Mouse (Mus musculus) limb, embryonic 10.5 days (tissue): Measurements from ENCODE around the gene Gorab. TPM values are rescaled to one million over a fixed set of nuclear protein-coding genes. Genes with fewer than 3 reads are reported as not detected.

Experiments
- DNase-seq: peaks from one replicate; pipeline ENCODE4 v3.0.0-alpha.2; 2017; ENCODE audit warnings: low spot score
- H3K27ac ChIP-seq: fragments of 300-500 bp; sonication (generic); 2 replicates; pipeline ENCODE4 v1.5.1; 2016; ENCODE audit warnings: mild to moderate bottlenecking
- H3K27me3 ChIP-seq: fragments of 300-500 bp; sonication (generic); 2 replicates; pipeline ENCODE4 v1.6.1; 2016; ENCODE audit warnings: low read depth, mild to moderate bottlenecking; ENCODE audit not compliant: poor library complexity, severe bottlenecking
- H3K36me3 ChIP-seq: fragments of 300-500 bp; sonication (generic); 2 replicates; pipeline ENCODE4 v1.6.1; 2016; ENCODE audit warnings: mild to moderate bottlenecking, moderate library complexity
- H3K4me1 ChIP-seq: fragments of 300-500 bp; sonication (generic); 2 replicates; pipeline ENCODE4 v1.6.1; 2016
- H3K4me3 ChIP-seq: fragments of 300-500 bp; sonication (generic); 2 replicates; pipeline ENCODE4 v1.5.1; 2016; ENCODE audit warnings: mild to moderate bottlenecking, moderate library complexity
- H3K9me3 ChIP-seq: fragments of 300-500 bp; sonication (generic); replicated peaks from 2 replicates; pipeline ENCODE4 v1.6.1; 2016; ENCODE audit warnings: mild to moderate bottlenecking
- WGBS: fragments of 180-500 bp; shearing (Covaris S2); methylation state at CpG from one replicate; pipeline ENCODE4 v1.1.7; 2016; 5-methylcytosine and 5-hydroxymethylcytosine counted together
- polyA plus RNA-seq: library from polyadenylated mRNA; unstranded; fragments of >200 nt; fragmentation: Nextera tagmentation; extraction: Ambion mirVana; gene quantifications from 2 replicates; pipeline ENCODE4 v1.2.1, GENCODE M21; 2016

The Gorab gene
- 26.3 and 34.3 TPM in 2 replicates for polyA plus RNA-seq

GRCm38 (mm10) chr1:163403498-163404126, at the start of gene Gorab:
Gene Gorab, minus strand, starts transcription at chr1:163403669.
- H3K27me3 ChIP-seq = no peaks in the 10 kb centered on the region
- peak within 1 kb of the TSS; percentile 89 for H3K4me3 ChIP-seq
- H3K9me3 ChIP-seq = no peaks in the 10 kb centered on the region
- H3K36me3 ChIP-seq = no peaks in the 10 kb centered on the region
- peak within 1 kb of the TSS; percentile 99 for H3K27ac ChIP-seq
- H3K4me1 ChIP-seq = peaks cover 28% of the 10 kb centered on the region
- WGBS = under 1% methylated on average over 28 of the region's 28 CpGs
- DNase-seq = peak; percentile 98

GRCm38 (mm10) chr1:163443832-163444231, 40.4 kb upstream of the Gorab start:
- peak; percentile 74 for DNase-seq
- H3K36me3 ChIP-seq = no peaks in the 10 kb centered on the region
- H3K9me3 ChIP-seq = no peaks in the 10 kb centered on the region
- H3K27ac ChIP-seq = peak overlapping the region; percentile 81
- 3% methylated on average over 3 of the region's 3 CpGs for WGBS
- peak overlapping the region; percentile 6; the same call in 1 of the 2 replicates for H3K4me3 ChIP-seq
- H3K4me1 ChIP-seq = peaks cover 58% of the 10 kb centered on the region
- H3K27me3 ChIP-seq = no peaks in the 10 kb centered on the region

GRCm38 (mm10) chr1:163439002-163439401, 35.5 kb upstream of the Gorab start:
- 91% methylated on average over 2 of the region's 2 CpGs for WGBS
- no peak for DNase-seq

GRCm38 (mm10) chr1:163423467-163424014, 20.1 kb upstream of the Gorab start:
- WGBS = 66% methylated on average over 8 of the region's 8 CpGs
- Histone ChIP-seq H3K9me3 (no peaks in the 10 kb centered on the region), H3K27me3 (no peaks in the 10 kb centered on the region), H3K27ac (peak overlapping the region; percentile 80), H3K36me3 (no peaks in the 10 kb centered on the region), H3K4me1 (peaks cover 17% of the 10 kb centered on the region), H3K4me3 (no peak overlapping the region)
- DNase-seq = no peak

More at GRCm38 (mm10) chr1:163439002-163439401, 35.5 kb upstream of the Gorab start:
- H3K27ac ChIP-seq = no peak overlapping the region
- H3K9me3 ChIP-seq = no peaks in the 10 kb centered on the region; the same call in 1 of the 2 replicates
- H3K4me1 ChIP-seq = peaks cover 41% of the 10 kb centered on the region
- H3K27me3 ChIP-seq = no peaks in the 10 kb centered on the region
- H3K4me3 ChIP-seq = no peak overlapping the region
- 0 out of 2 replicates have a peak, but pooled peaks cover 4% of the 10 kb centered on the region for H3K36me3 ChIP-seq

- Histone ChIP-seq H3K27me3 (no peaks in the 10 kb centered on the region), H3K4me3 (no peak overlapping the region), H3K9me3 (no peaks in the 10 kb centered on the region), H3K4me1 (no peaks in the 10 kb centered on the region), H3K36me3 (no peaks in the 10 kb centered on the region), H3K27ac (no peak overlapping the region)
- DNase-seq = no peak
- 77% methylated on average over 2 of the region's 2 CpGs for WGBS
These were observed 13.7 kb upstream of the Gorab start for GRCm38 (mm10) chr1:163417191-163417590.

GRCm38 (mm10) chr1:163414200-163414599, 10.7 kb upstream of the Gorab start:
- no peak overlapping the region for H3K27ac ChIP-seq
- no peaks in the 10 kb centered on the region for H3K27me3 ChIP-seq
- WGBS = 83% methylated on average over 2 of the region's 2 CpGs
- DNase-seq = no peak
- H3K36me3 ChIP-seq = no peaks in the 10 kb centered on the region
- H3K9me3 ChIP-seq = no peaks in the 10 kb centered on the region
- no peak overlapping the region for H3K4me3 ChIP-seq
- no peaks in the 10 kb centered on the region for H3K4me1 ChIP-seq

GRCm38 (mm10) chr1:163406203-163406602, 2.7 kb upstream of the Gorab start:
- Histone ChIP-seq H3K36me3 (no peaks in the 10 kb centered on the region), H3K4me1 (peaks cover 20% of the 10 kb centered on the region), H3K9me3 (no peaks in the 10 kb centered on the region), H3K4me3 (no peak overlapping the region), H3K27me3 (no peaks in the 10 kb centered on the region), H3K27ac (no peak overlapping the region)
- 77% methylated on average over 3 of the region's 3 CpGs for WGBS
- no peak for DNase-seq

- peaks cover 95% of the 10 kb centered on the region for H3K36me3 ChIP-seq
- no peak for DNase-seq
These were observed 12.1 kb downstream of the Gorab start for GRCm38 (mm10) chr1:163391321-163391720.

GRCm38 (mm10) chr1:163390044-163390443, 13.4 kb downstream of the Gorab start:
- DNase-seq = no peak
- H3K27ac ChIP-seq = no peak overlapping the region
- WGBS = 89% methylated on average over 4 of the region's 4 CpGs
- H3K9me3 ChIP-seq = no peaks in the 10 kb centered on the region
- H3K27me3 ChIP-seq = no peaks in the 10 kb centered on the region
- H3K36me3 ChIP-seq = peaks cover 95% of the 10 kb centered on the region
- no peak overlapping the region for H3K4me3 ChIP-seq
- 0 out of 2 replicates have a peak, but pooled peaks cover 2% of the 10 kb centered on the region for H3K4me1 ChIP-seq

More at GRCm38 (mm10) chr1:163391321-163391720, 12.1 kb downstream of the Gorab start:
- Histone ChIP-seq H3K9me3 (no peaks in the 10 kb centered on the region), H3K4me1 (0 out of 2 replicates have a peak, but pooled peaks cover 2% of the 10 kb centered on the region), H3K27me3 (no peaks in the 10 kb centered on the region), H3K4me3 (no peak overlapping the region), H3K27ac (no peak overlapping the region)
- WGBS = 72% methylated on average over 6 of the region's 6 CpGs

GRCm38 (mm10) chr1:163386196-163386595, 17.3 kb downstream of the Gorab start:
- Histone ChIP-seq H3K4me1 (peaks cover 10% of the 10 kb centered on the region), H3K27me3 (no peaks in the 10 kb centered on the region), H3K9me3 (no peaks in the 10 kb centered on the region), H3K27ac (no peak overlapping the region), H3K4me3 (no peak overlapping the region), H3K36me3 (peaks cover 74% of the 10 kb centered on the region)
- WGBS = 87% methylated on average over 9 of the region's 9 CpGs
- DNase-seq = no peak

- 78% methylated on average over 5 of the region's 5 CpGs for WGBS
- peak overlapping the region; percentile 20; the same call in 1 of the 2 replicates for H3K27ac ChIP-seq
- no peak for DNase-seq
These were observed 19.9 kb downstream of the Gorab start for GRCm38 (mm10) chr1:163383442-163384027.

GRCm38 (mm10) chr1:163382048-163382719, 21.3 kb downstream of the Gorab start:
- H3K4me3 ChIP-seq = no peak overlapping the region
- H3K36me3 ChIP-seq = peaks cover 37% of the 10 kb centered on the region
- WGBS = 94% methylated on average over 10 of the region's 10 CpGs
- no peaks in the 10 kb centered on the region for H3K9me3 ChIP-seq
- no peaks in the 10 kb centered on the region for H3K27me3 ChIP-seq
- no peak overlapping the region for H3K27ac ChIP-seq
- no peak for DNase-seq
- H3K4me1 ChIP-seq = peaks cover 27% of the 10 kb centered on the region

More at GRCm38 (mm10) chr1:163383442-163384027, 19.9 kb downstream of the Gorab start:
- Histone ChIP-seq H3K27me3 (no peaks in the 10 kb centered on the region), H3K36me3 (peaks cover 50% of the 10 kb centered on the region), H3K4me3 (no peak overlapping the region), H3K4me1 (peaks cover 13% of the 10 kb centered on the region), H3K9me3 (no peaks in the 10 kb centered on the region)
